ENCODE assay signal across 13 mouse cellular contexts in genomic region chr4:152294188-152294929, GRCm38 (mm10). TPM values are rescaled to one million over a fixed set of nuclear protein-coding genes. Genes with fewer than 3 reads are reported as not detected.
A peak's percentile ranks its signal among the peaks of the same experiment; 100 is the strongest.
DNase-seq lines count a peak whose midpoint lies in the region; ATAC-seq and TF ChIP-seq lines count a peak whose summit lies in the region.
"Had no signal": no experiment of that assay in that cellular context is flagged by ENCODE, and none has a peak within 500 bp of the region (broad histone marks: within the 10 kb centered on the region; RNA-seq: fewer than 3 reads in every experiment).

No protein-coding gene starts in this region.

- no peaks in the 10 kb centered on the region for H3K9me3 ChIP-seq in hindbrain, postnatal 0 days (ENCODE audit: low read length)
- H3K9me3 ChIP-seq: limb, embryonic 10.5 days had no signal

- H3K4me1 ChIP-seq in hindbrain, postnatal 0 days (ENCODE audit: insufficient read depth, low read length), result peaks cover 14% of the 10 kb centered on the region; the same call in 1 of the 2 replicates

- H3K9ac ChIP-seq in hindbrain, postnatal 0 days (replicated peaks; ENCODE audit: low read length), result no peak overlapping the region

- peak; percentile 28 for TF ChIP-seq CTCF in left cerebral cortex, adult 2 months (IDR thresholded peaks at IDR 0.05)
- peak; percentile 62 for TF ChIP-seq CTCF in hindbrain, postnatal 0 days (IDR thresholded peaks at IDR 0.05; ENCODE audit: low read depth)

- WGBS in hindbrain, postnatal 0 days, result 46% methylated on average over 10 of the region's 10 CpGs

- intact Hi-C loops in left cerebral cortex, adult 2 months (cut with DNase I), result no loop called here
- intact Hi-C loops in left cerebral cortex, postnatal 10 days (cut with DNase I), result no loop called here

- H3K4me3 ChIP-seq in left cerebral cortex, adult 2 months, result no peak overlapping the region
- no peak overlapping the region for H3K4me3 ChIP-seq in hindbrain, postnatal 0 days (ENCODE audit: low read length)
- H3K4me3 ChIP-seq: limb, embryonic 10.5 days had no signal

- no peak overlapping the region for H3K27ac ChIP-seq in left cerebral cortex, adult 2 months
- H3K27ac ChIP-seq in hindbrain, postnatal 0 days, result no peak overlapping the region
- H3K27ac ChIP-seq: limb, embryonic 10.5 days had no signal

- peak; percentile 65 for DNase-seq in embryo, embryonic 10 days (ENCODE audit: low spot score)
- no peak for DNase-seq in embryo, embryonic 9.5 days (ENCODE audit: extremely low spot score)
- no peak for DNase-seq in left cerebral cortex, adult 2 months (ENCODE audit: extremely low spot score in 1 of 2, low spot score in 2 of 2)
- no peak for DNase-seq in left cerebral cortex, postnatal 10 days (ENCODE audit: extremely low spot score in 1 of 2, low spot score in 2 of 2)
- peak; percentile 94 for DNase-seq in 416B (ENCODE audit: low read depth)
- DNase-seq in hindbrain, postnatal 0 days (ENCODE audit: low spot score), result no peak
- DNase-seq in c-Kit-positive CD71-positive TER-119-positive erythroid progenitor cells, embryonic 14.5 days (ENCODE audit: low spot score), result no peak
- DNase-seq: cerebellum, adult 11 months; gastrocnemius, postnatal 14 days had no signal

- H3K27me3 ChIP-seq in hindbrain, postnatal 0 days (ENCODE audit: insufficient read depth, low read length), result peaks cover 38% of the 10 kb centered on the region

- no peaks in the 10 kb centered on the region for H3K36me3 ChIP-seq in hindbrain, postnatal 0 days (ENCODE audit: insufficient read depth, low read length)

- no peak for ATAC-seq in hindbrain, postnatal 0 days
- ATAC-seq in erythroblast, adult 5-6 weeks (replicated peaks; ENCODE audit: low FRiP score, poor library complexity, severe bottlenecking), result no peak
- ATAC-seq: inflammation-experienced regulatory T-cells, adult 6 months had no signal

- H3K4me2 ChIP-seq in hindbrain, postnatal 0 days (ENCODE audit: low read depth, low read length), result no peak overlapping the region

RNA-seq across cellular contexts. Expression of gene Icmt, which starts 2.7 kb away (rescaled TPM):
- 10 to 100 TPM; 49.8 to 54.3 TPM for total RNA-seq in left cerebral cortex, adult 2 months (2021)
- 10 to 100 TPM; 31.7 to 32.3 TPM for total RNA-seq in left cerebral cortex, postnatal 10 days (2021)
- 35.3 and 42.6 TPM in 2 replicates for total RNA-seq in hindbrain, postnatal 0 days (2014; rRNA removed)
- polyA plus RNA-seq in hindbrain, postnatal 0 days (2015; fragmentation: Nextera tagmentation; extraction: Ambion mirVana), result 15.9 and 16.4 TPM in 2 replicates
- total RNA-seq in erythroblast, adult 5-6 weeks (2015; ENCODE audit: low replicate concordance), result 3.7 and 6.5 TPM in 2 replicates
- total RNA-seq in erythroblast, adult 5-6 weeks (2017; ENCODE audit: low replicate concordance), result 4.6 and 5.8 TPM in 2 replicates

RNA-seq across cellular contexts. Expression of gene Hes3, which starts 2.9 kb away (rescaled TPM):
- total RNA-seq in left cerebral cortex, adult 2 months (2021), result under 1 TPM; 0.30 to 0.32 TPM
- not detected for total RNA-seq in left cerebral cortex, postnatal 10 days (2021)
- 0.26 and 0.40 TPM in 2 replicates for total RNA-seq in hindbrain, postnatal 0 days (2014; rRNA removed)
- polyA plus RNA-seq in hindbrain, postnatal 0 days (2015; fragmentation: Nextera tagmentation; extraction: Ambion mirVana), result 0.15 and 0.19 TPM in 2 replicates
- total RNA-seq in erythroblast, adult 5-6 weeks (2015; ENCODE audit: low replicate concordance), result not detected in 2 replicates
- total RNA-seq in erythroblast, adult 5-6 weeks (2017; ENCODE audit: low replicate concordance), result not detected in 2 replicates
- total RNA-seq: gastrocnemius, postnatal 14 days; monocyte, adult 5-6 weeks had no signal
- polyA plus RNA-seq: inflammation-experienced regulatory T-cells, adult 6 months; limb, embryonic 10.5 days had no signal

RNA-seq across cellular contexts. Expression of gene Gpr153, which starts 20.3 kb away (rescaled TPM):
- 10 to 100 TPM; 29.6 to 35.9 TPM for total RNA-seq in left cerebral cortex, adult 2 months (2021)
- 10 to 100 TPM; 32.9 to 35.7 TPM for total RNA-seq in left cerebral cortex, postnatal 10 days (2021)
- 167 and 170 TPM in 2 replicates for total RNA-seq in hindbrain, postnatal 0 days (2014; rRNA removed)
- polyA plus RNA-seq in hindbrain, postnatal 0 days (2015; fragmentation: Nextera tagmentation; extraction: Ambion mirVana), result 17.1 and 19.0 TPM in 2 replicates
- not detected in 2 replicates for total RNA-seq in erythroblast, adult 5-6 weeks (2015; ENCODE audit: low replicate concordance)
- total RNA-seq in erythroblast, adult 5-6 weeks (2017; ENCODE audit: low replicate concordance), result 0.28 TPM in 1 of 2 replicates, not detected in the other

RNA-seq across cellular contexts. Expression of gene Rnf207, which starts 24.4 kb away (rescaled TPM):
- 10 to 100 TPM; 17.0 to 18.6 TPM for total RNA-seq in left cerebral cortex, adult 2 months (2021)
- 1 to 10 TPM; 1.1 to 4.5 TPM for total RNA-seq in left cerebral cortex, postnatal 10 days (2021)
- total RNA-seq in hindbrain, postnatal 0 days (2014; rRNA removed), result 5.7 and 7.7 TPM in 2 replicates
- 6.6 and 6.9 TPM in 2 replicates for polyA plus RNA-seq in hindbrain, postnatal 0 days (2015; fragmentation: Nextera tagmentation; extraction: Ambion mirVana)
- 0.19 TPM in 1 of 2 replicates, not detected in the other for total RNA-seq in erythroblast, adult 5-6 weeks (2015; ENCODE audit: low replicate concordance)
- not detected in 2 replicates for total RNA-seq in erythroblast, adult 5-6 weeks (2017; ENCODE audit: low replicate concordance)
- total RNA-seq: gastrocnemius, postnatal 14 days; monocyte, adult 5-6 weeks had no signal
- polyA plus RNA-seq: inflammation-experienced regulatory T-cells, adult 6 months had no signal

RNA-seq across cellular contexts. Expression of gene Rpl22, which starts 31.2 kb away (rescaled TPM):
- total RNA-seq in left cerebral cortex, adult 2 months (2021), result 100 to 1,000 TPM; 171 to 172 TPM
- 100 to 1,000 TPM; 224 to 239 TPM for total RNA-seq in left cerebral cortex, postnatal 10 days (2021)
- total RNA-seq in hindbrain, postnatal 0 days (2014; rRNA removed), result 164 and 185 TPM in 2 replicates
- polyA plus RNA-seq in hindbrain, postnatal 0 days (2015; fragmentation: Nextera tagmentation; extraction: Ambion mirVana), result 156 and 176 TPM in 2 replicates
- total RNA-seq in erythroblast, adult 5-6 weeks (2015; ENCODE audit: low replicate concordance), result 338 and 340 TPM in 2 replicates
- 322 and 331 TPM in 2 replicates for total RNA-seq in erythroblast, adult 5-6 weeks (2017; ENCODE audit: low replicate concordance)

Comparison
In these comparisons a context has a peak if more than half of its experiments do, and no peak if none do; other contexts are left out.
1. DNase-seq: peak in embryo, embryonic 10 days (single experiment) and 416B (single experiment); none in embryo, embryonic 9.5 days (single experiment), left cerebral cortex, adult 2 months (0 of 2), left cerebral cortex, postnatal 10 days (0 of 2), hindbrain, postnatal 0 days (single experiment) and c-Kit-positive CD71-positive TER-119-positive erythroid progenitor cells, embryonic 14.5 days (single experiment).
2. RNA of gene Gpr153, which starts 20.3 kb away (total RNA-seq): 167 to 170 TPM in hindbrain, postnatal 0 days, 29.6 to 35.9 TPM in left cerebral cortex, adult 2 months and 32.9 to 35.7 TPM in left cerebral cortex, postnatal 10 days; 0.28 TPM in erythroblast, adult 5-6 weeks; every median in the first group is over 10 times any median in the second.